Mouse (Mus musculus): ENCODE measurements around the gene Pus7l.
"Not testable (repeated sequence)": the region's sequence is repeated elsewhere in the genome, so short reads cannot be mapped to it uniquely, and the experiment has no call there.

The Pus7l gene

GRCm38 (mm10) chr15:94542567-94543408 is 559 bp downstream of the Pus7l start:
- DNase-seq (ENCODE audit: low read depth): no peak

- no peak for DNase-seq (ENCODE audit: low read depth)
Measured at GRCm38 (mm10) chr15:94539296-94539695, 4.1 kb downstream of the Pus7l start.

GRCm38 (mm10) chr15:94535521-94535920 is 7.8 kb downstream of the Pus7l start:
- DNase-seq (ENCODE audit: low read depth): no peak

- no peak for DNase-seq (ENCODE audit: low read depth)
Measured at GRCm38 (mm10) chr15:94532956-94533355, 10.4 kb downstream of the Pus7l start.

GRCm38 (mm10) chr15:94532306-94532705 is 11.0 kb downstream of the Pus7l start:
- no peak for DNase-seq (ENCODE audit: low read depth)

GRCm38 (mm10) chr15:94530519-94530918 is 12.8 kb downstream of the Pus7l start:
- no peak for DNase-seq (ENCODE audit: low read depth)

- DNase-seq (ENCODE audit: low read depth): no peak
Measured at GRCm38 (mm10) chr15:94524956-94525355, 18.4 kb downstream of the Pus7l start.

- no peak for DNase-seq (ENCODE audit: low read depth)
Measured at GRCm38 (mm10) chr15:94523251-94523650, 20.1 kb downstream of the Pus7l start.

- DNase-seq (ENCODE audit: low read depth): no peak
Measured at GRCm38 (mm10) chr15:94520959-94521358, 22.4 kb downstream of the Pus7l start.

GRCm38 (mm10) chr15:94520205-94520900 is 23.0 kb downstream of the Pus7l start:
- DNase-seq (ENCODE audit: low read depth): peak; percentile 51

- DNase-seq (ENCODE audit: low read depth): no peak
Measured at GRCm38 (mm10) chr15:94517913-94518491, 25.3 kb downstream of the Pus7l start.

- peak; percentile 36 for DNase-seq (ENCODE audit: low read depth)
Measured at GRCm38 (mm10) chr15:94503451-94504215, 39.7 kb downstream of the Pus7l start.

GRCm38 (mm10) chr15:94499260-94499659 is 44.1 kb downstream of the Pus7l start:
- DNase-seq (ENCODE audit: low read depth): no peak

- DNase-seq (ENCODE audit: low read depth): no peak
Measured at GRCm38 (mm10) chr15:94495936-94496335, 47.4 kb downstream of the Pus7l start.

- DNase-seq (ENCODE audit: low read depth): no peak
Measured at GRCm38 (mm10) chr15:94494445-94494844, 48.9 kb downstream of the Pus7l start.

GRCm38 (mm10) chr15:94489433-94489832 is 53.9 kb downstream of the Pus7l start:
- no peak for DNase-seq (ENCODE audit: low read depth)

GRCm38 (mm10) chr15:94488028-94488427 is 55.3 kb downstream of the Pus7l start:
- DNase-seq (ENCODE audit: low read depth): not testable (repeated sequence)

GRCm38 (mm10) chr15:94482555-94482954 is 60.8 kb downstream of the Pus7l start:
- DNase-seq (ENCODE audit: low read depth): no peak

- no peak for DNase-seq (ENCODE audit: low read depth)
Measured at GRCm38 (mm10) chr15:94480792-94481191, 62.6 kb downstream of the Pus7l start.

GRCm38 (mm10) chr15:94480248-94480647 is 63.1 kb downstream of the Pus7l start:
- DNase-seq (ENCODE audit: low read depth): no peak

- DNase-seq (ENCODE audit: low read depth): no peak
Measured at GRCm38 (mm10) chr15:94479513-94480136, 63.7 kb downstream of the Pus7l start.

GRCm38 (mm10) chr15:94478706-94479105 is 64.6 kb downstream of the Pus7l start:
- DNase-seq (ENCODE audit: low read depth): no peak
